Mouse (Mus musculus) CH12.LX (cell line): ENCODE measurements around the gene Tmprss4.

Experiments
- CTCF ChIP-seq, 2 experiments: IDR thresholded peaks in 1 of 2; conservative IDR thresholded peaks in 1 of 2; 2 replicates each; pipeline ENCODE4 v1.5.1; 2011 to 2012; ENCODE audit warnings: low read depth in 2 of 2, low read length in 2 of 2, improper control_type of control experiment in 1 of 2, inconsistent platforms in 1 of 2, mild to moderate bottlenecking in 1 of 2, moderate library complexity in 1 of 2
- ELF1 ChIP-seq: IDR thresholded peaks from 2 replicates; pipeline ENCODE4 v1.6.1; 2014; ENCODE audit warnings: low read depth, mild to moderate bottlenecking, inconsistent platforms, low read length, improper control_type of control experiment
- EP300 ChIP-seq: IDR thresholded peaks from 2 replicates; pipeline ENCODE4 v1.6.1; 2011; ENCODE audit warnings: low read length, improper control_type of control experiment
- KAT2A ChIP-seq: IDR thresholded peaks from 2 replicates; pipeline ENCODE4 v1.6.1; 2012; ENCODE audit warnings: low read length, improper control_type of control experiment, inconsistent platforms; ENCODE audit not compliant: insufficient replicate concordance
- MXI1 ChIP-seq: IDR thresholded peaks from 2 replicates; pipeline ENCODE4 v1.6.1; 2011; ENCODE audit warnings: mild to moderate bottlenecking, low read depth, low read length, improper control_type of control experiment
- MYC ChIP-seq: IDR thresholded peaks from 2 replicates; pipeline ENCODE4 v1.6.1; 2011; ENCODE audit warnings: low read depth, mild to moderate bottlenecking, improper control_type of control experiment, low read length
- SIN3A ChIP-seq: IDR thresholded peaks from 2 replicates; pipeline ENCODE4 v1.6.1; 2012; ENCODE audit warnings: low read length, improper control_type of control experiment, inconsistent platforms
- ZC3H11A ChIP-seq: IDR thresholded peaks from 2 replicates; pipeline ENCODE4 v1.6.1; 2012; ENCODE audit warnings: low read depth, mild to moderate bottlenecking, inconsistent platforms, low read length, improper control_type of control experiment

- TF ChIP-seq MXI1: no peak
- TF ChIP-seq EP300: no peak
- TF ChIP-seq CTCF (conservative IDR thresholded peaks at IDR 0.05 in 1 of 2, IDR thresholded peaks at IDR 0.05 in 1 of 2; ENCODE audit: low read depth in 2 of 2, low read length in 2 of 2): peak; percentile 65 to 98
- peak; percentile 44; the same call in 1 of the 2 replicates for TF ChIP-seq ELF1
- no peak for TF ChIP-seq KAT2A
- peak; percentile 95 for TF ChIP-seq ZC3H11A
- 0 out of 2 replicates have a peak, but pooled peaks have one; percentile 47 for TF ChIP-seq MYC
- 0 out of 2 replicates have a peak, but pooled peaks have one; percentile 44 for TF ChIP-seq SIN3A
Measured at GRCm38 (mm10) chr9:45221567-45221966, 17.7 kb upstream of the Tmprss4 start.
